Mouse (Mus musculus): Measurements from ENCODE around the gene Adamts20. TPM values are rescaled to one million over a fixed set of nuclear protein-coding genes. Genes with fewer than 3 reads are reported as not detected.

Gene Adamts20
- polyA plus RNA-seq, 1 experiment from 2014 or later = 1.6 TPM

DNA sequence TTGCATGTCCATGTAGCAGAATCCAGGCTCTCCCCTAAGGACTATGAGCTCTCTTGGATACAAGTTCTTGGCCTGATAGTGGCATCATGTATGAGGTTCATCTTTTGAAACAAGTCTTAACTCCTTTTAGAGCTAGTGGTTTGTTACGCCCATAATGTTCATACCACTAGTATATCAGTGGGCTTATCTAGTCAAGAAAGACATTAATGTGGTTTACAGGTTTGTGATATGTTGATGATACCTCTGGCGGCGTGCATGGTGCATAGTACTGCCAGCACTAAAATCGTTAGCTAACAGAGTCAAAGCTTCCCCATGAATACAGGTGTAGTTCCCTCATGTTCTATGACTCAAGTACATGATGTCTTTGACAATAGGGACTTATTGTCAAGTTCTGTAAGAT is 205.7 kb downstream of the Adamts20 start:
- 83% methylated on average over 4 of the region's 4 CpGs for WGBS (ENCODE audit: insufficient replicate concordance)
- Histone ChIP-seq H3K27me3 (ENCODE audit: control insufficient read depth, insufficient read depth, low read length) (no peaks in the 10 kb centered on the region), H3K9ac (ENCODE audit: low read depth, low read length) (no peak overlapping the region), H3K4me2 (no peak overlapping the region), H3K4me1 (ENCODE audit: control insufficient read depth, insufficient read depth, low read length) (no peaks in the 10 kb centered on the region), H3K4me3 (ENCODE audit: low read depth, low read length) (no peak overlapping the region), H3K27ac (ENCODE audit: low read depth, low read length) (no peak overlapping the region), H3K9me3 (replicated peaks; ENCODE audit: control insufficient read depth, low read length) (no peaks in the 10 kb centered on the region), H3K36me3 (ENCODE audit: control insufficient read depth, insufficient read depth, low read length) (no peaks in the 10 kb centered on the region)
- no peak for ATAC-seq (replicated peaks; ENCODE audit: insufficient number of reproducible peaks, low FRiP score, low TSS enrichment)

- WGBS (ENCODE audit: insufficient replicate concordance) = 88% methylated on average over 5 of the region's 5 CpGs
Measured at GRCm38 (mm10) chr15:94255538-94255937, 209.7 kb downstream of the Adamts20 start.

DNA sequence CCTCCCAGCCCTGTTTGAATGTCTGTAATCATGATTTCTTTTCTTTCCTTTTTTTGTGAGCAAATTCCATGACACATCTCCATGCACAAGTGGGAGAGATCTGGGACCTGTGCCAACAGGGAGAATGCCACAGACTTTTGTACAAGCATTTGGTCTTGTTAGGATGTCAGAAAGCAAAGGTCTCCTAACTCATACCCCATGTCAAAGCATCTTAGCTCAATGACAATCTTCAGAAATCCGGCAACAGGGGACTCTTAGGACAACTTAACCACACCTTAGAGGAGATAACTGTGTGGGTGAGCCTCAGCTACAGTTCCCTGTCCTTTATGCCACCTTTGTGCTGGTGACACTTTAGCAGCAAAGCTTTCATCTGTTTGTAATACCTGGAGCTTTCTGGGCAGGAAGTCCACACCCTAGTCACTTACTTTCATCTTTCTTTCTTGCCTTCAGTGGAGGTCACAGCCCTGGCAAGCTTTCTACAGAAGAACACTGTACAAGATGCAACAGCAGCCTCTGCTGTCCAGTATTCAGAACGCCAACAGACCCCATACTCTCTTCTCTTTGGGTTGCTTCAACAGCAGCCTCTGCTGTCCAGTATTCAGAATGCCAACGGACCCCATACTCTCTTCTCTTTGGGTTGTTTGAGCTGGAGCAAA is 210.2 kb downstream of the Adamts20 start:
- H3K9me3 ChIP-seq (replicated peaks; ENCODE audit: control insufficient read depth, low read length) = no peaks in the 10 kb centered on the region
- 69% methylated on average over 3 of the region's 3 CpGs for WGBS (ENCODE audit: insufficient replicate concordance)
- no peaks in the 10 kb centered on the region for H3K27me3 ChIP-seq (ENCODE audit: control insufficient read depth, insufficient read depth, low read length)
- H3K4me1 ChIP-seq (ENCODE audit: control insufficient read depth, insufficient read depth, low read length) = peaks cover 2% of the 10 kb centered on the region; the same call in 1 of the 2 replicates
- H3K36me3 ChIP-seq (ENCODE audit: control insufficient read depth, insufficient read depth, low read length) = no peaks in the 10 kb centered on the region
- ATAC-seq (replicated peaks; ENCODE audit: insufficient number of reproducible peaks, low FRiP score, low TSS enrichment) = no peak
- H3K27ac ChIP-seq (ENCODE audit: low read depth, low read length) = no peak overlapping the region
- no peak overlapping the region for H3K4me2 ChIP-seq
- no peak overlapping the region for H3K4me3 ChIP-seq (ENCODE audit: low read depth, low read length)
- H3K9ac ChIP-seq (ENCODE audit: low read depth, low read length) = no peak overlapping the region

More at GRCm38 (mm10) chr15:94255538-94255937, 209.7 kb downstream of the Adamts20 start:
- Histone ChIP-seq H3K27me3 (ENCODE audit: control insufficient read depth, insufficient read depth, low read length) (no peaks in the 10 kb centered on the region), H3K9me3 (replicated peaks; ENCODE audit: control insufficient read depth, low read length) (no peaks in the 10 kb centered on the region), H3K9ac (ENCODE audit: low read depth, low read length) (no peak overlapping the region), H3K36me3 (ENCODE audit: control insufficient read depth, insufficient read depth, low read length) (no peaks in the 10 kb centered on the region), H3K27ac (ENCODE audit: low read depth, low read length) (no peak overlapping the region), H3K4me1 (ENCODE audit: control insufficient read depth, insufficient read depth, low read length) (peaks cover 2% of the 10 kb centered on the region; the same call in 1 of the 2 replicates), H3K4me2 (no peak overlapping the region), H3K4me3 (ENCODE audit: low read depth, low read length) (no peak overlapping the region)
- ATAC-seq (replicated peaks; ENCODE audit: insufficient number of reproducible peaks, low FRiP score, low TSS enrichment) = no peak

- no peak overlapping the region for H3K9ac ChIP-seq (ENCODE audit: low read depth, low read length)
- ATAC-seq (replicated peaks; ENCODE audit: insufficient number of reproducible peaks, low FRiP score, low TSS enrichment) = no peak
- no peaks in the 10 kb centered on the region for H3K27me3 ChIP-seq (ENCODE audit: control insufficient read depth, insufficient read depth, low read length)
- H3K4me1 ChIP-seq (ENCODE audit: control insufficient read depth, insufficient read depth, low read length) = peaks cover 6% of the 10 kb centered on the region
- no peaks in the 10 kb centered on the region for H3K9me3 ChIP-seq (replicated peaks; ENCODE audit: control insufficient read depth, low read length)
- no peaks in the 10 kb centered on the region for H3K36me3 ChIP-seq (ENCODE audit: control insufficient read depth, insufficient read depth, low read length)
- H3K4me3 ChIP-seq (ENCODE audit: low read depth, low read length) = no peak overlapping the region
- H3K27ac ChIP-seq (ENCODE audit: low read depth, low read length) = no peak overlapping the region
- H3K4me2 ChIP-seq = no peak overlapping the region
- WGBS (ENCODE audit: insufficient replicate concordance) = 82% methylated on average over 14 of the region's 14 CpGs
Measured at GRCm38 (mm10) chr15:94254091-94254860, 210.9 kb downstream of the Adamts20 start.

- no peak for ATAC-seq (replicated peaks; ENCODE audit: insufficient number of reproducible peaks, low FRiP score, low TSS enrichment)
- no peak overlapping the region for H3K4me2 ChIP-seq
- peaks cover 14% of the 10 kb centered on the region for H3K4me1 ChIP-seq (ENCODE audit: control insufficient read depth, insufficient read depth, low read length)
- H3K4me3 ChIP-seq (ENCODE audit: low read depth, low read length) = no peak overlapping the region
- WGBS (ENCODE audit: insufficient replicate concordance) = 49% methylated on average over 13 of the region's 13 CpGs
- no peaks in the 10 kb centered on the region for H3K9me3 ChIP-seq (replicated peaks; ENCODE audit: control insufficient read depth, low read length)
- H3K9ac ChIP-seq (ENCODE audit: low read depth, low read length) = no peak overlapping the region
- no peak overlapping the region for H3K27ac ChIP-seq (ENCODE audit: low read depth, low read length)
- no peaks in the 10 kb centered on the region for H3K27me3 ChIP-seq (ENCODE audit: control insufficient read depth, insufficient read depth, low read length)
- H3K36me3 ChIP-seq (ENCODE audit: control insufficient read depth, insufficient read depth, low read length) = no peaks in the 10 kb centered on the region
Measured at GRCm38 (mm10) chr15:94252962-94253712, 212.1 kb downstream of the Adamts20 start.

GRCm38 (mm10) chr15:94249766-94250165 is 215.5 kb downstream of the Adamts20 start:
- Histone ChIP-seq H3K4me3 (ENCODE audit: low read depth, low read length) (no peak overlapping the region), H3K4me2 (peak overlapping the region; percentile 41), H3K36me3 (ENCODE audit: control insufficient read depth, insufficient read depth, low read length) (no peaks in the 10 kb centered on the region), H3K4me1 (ENCODE audit: control insufficient read depth, insufficient read depth, low read length) (peaks cover 21% of the 10 kb centered on the region), H3K9ac (ENCODE audit: low read depth, low read length) (no peak overlapping the region), H3K9me3 (replicated peaks; ENCODE audit: control insufficient read depth, low read length) (no peaks in the 10 kb centered on the region), H3K27ac (ENCODE audit: low read depth, low read length) (peak overlapping the region; percentile 43), H3K27me3 (ENCODE audit: control insufficient read depth, insufficient read depth, low read length) (no peaks in the 10 kb centered on the region)
- no peak; the same call in 1 of the 2 replicates for ATAC-seq (replicated peaks; ENCODE audit: insufficient number of reproducible peaks, low FRiP score, low TSS enrichment)
- WGBS (ENCODE audit: insufficient replicate concordance) = 14% methylated on average over 8 of the region's 8 CpGs

GRCm38 (mm10) chr15:94248386-94248785 is 216.8 kb downstream of the Adamts20 start:
- Histone ChIP-seq H3K27ac (ENCODE audit: low read depth, low read length) (0 out of 2 replicates have a peak overlapping the region, but pooled peaks have one; percentile 36), H3K36me3 (ENCODE audit: control insufficient read depth, insufficient read depth, low read length) (no peaks in the 10 kb centered on the region), H3K4me3 (ENCODE audit: low read depth, low read length) (no peak overlapping the region), H3K27me3 (ENCODE audit: control insufficient read depth, insufficient read depth, low read length) (no peaks in the 10 kb centered on the region), H3K4me1 (ENCODE audit: control insufficient read depth, insufficient read depth, low read length) (peaks cover 21% of the 10 kb centered on the region), H3K9ac (ENCODE audit: low read depth, low read length) (no peak overlapping the region), H3K9me3 (replicated peaks; ENCODE audit: control insufficient read depth, low read length) (no peaks in the 10 kb centered on the region), H3K4me2 (no peak overlapping the region)
- 47% methylated on average over 6 of the region's 6 CpGs for WGBS (ENCODE audit: insufficient replicate concordance)
- ATAC-seq (replicated peaks; ENCODE audit: insufficient number of reproducible peaks, low FRiP score, low TSS enrichment) = no peak

DNA sequence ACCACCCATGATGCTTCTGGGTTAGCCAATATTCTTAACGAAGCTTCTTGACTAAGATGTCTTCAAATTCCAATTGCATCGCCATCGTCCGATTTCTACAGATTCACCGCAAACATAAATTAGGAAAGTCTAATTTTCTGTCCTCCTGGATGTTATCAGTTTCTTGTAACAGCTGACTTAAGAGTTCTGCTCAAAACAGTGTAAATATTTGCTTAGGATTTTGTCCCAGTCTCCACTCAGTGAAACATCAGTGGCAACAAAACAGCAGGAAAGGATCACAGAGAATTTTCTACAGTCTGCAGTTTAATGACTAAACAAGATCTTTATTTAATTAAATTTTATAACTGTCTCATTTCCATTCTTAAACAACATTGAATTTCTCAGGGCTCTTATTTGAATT is 218.5 kb downstream of the Adamts20 start:
- Histone ChIP-seq H3K4me1 (ENCODE audit: control insufficient read depth, insufficient read depth, low read length) (peaks cover 21% of the 10 kb centered on the region), H3K27me3 (ENCODE audit: control insufficient read depth, insufficient read depth, low read length) (no peaks in the 10 kb centered on the region), H3K36me3 (ENCODE audit: control insufficient read depth, insufficient read depth, low read length) (no peaks in the 10 kb centered on the region), H3K27ac (ENCODE audit: low read depth, low read length) (no peak overlapping the region), H3K4me3 (ENCODE audit: low read depth, low read length) (no peak overlapping the region), H3K9ac (ENCODE audit: low read depth, low read length) (no peak overlapping the region), H3K4me2 (no peak overlapping the region), H3K9me3 (replicated peaks; ENCODE audit: control insufficient read depth, low read length) (no peaks in the 10 kb centered on the region)
- WGBS (ENCODE audit: insufficient replicate concordance) = 74% methylated on average over 5 of the region's 5 CpGs
- no peak for ATAC-seq (replicated peaks; ENCODE audit: insufficient number of reproducible peaks, low FRiP score, low TSS enrichment)

Measured in heart, embryonic 11.5 days (tissue).